Mouse (Mus musculus): ENCODE measurements around the gene Zbtb44.

GRCm38 (mm10) chr9:31012674-31013073, 17.8 kb upstream of the Zbtb44 start:
- TF ChIP-seq KAT2A (conservative IDR thresholded peaks at IDR 0.05; ENCODE audit: low read depth, low read length), result no peak
- TF ChIP-seq POLR2AphosphoS2 (IDR thresholded peaks at IDR 0.05; ENCODE audit: low read length), result no peak
- no peak for TF ChIP-seq POLR2A (IDR thresholded peaks at IDR 0.05; ENCODE audit: control insufficient read depth in 1 of 2, insufficient read depth in 1 of 2, low read depth in 1 of 2, low read length in 2 of 2, poor library complexity in 1 of 2)
- TF ChIP-seq CTCF (IDR thresholded peaks at IDR 0.05 in 2 of 3, conservative IDR thresholded peaks at IDR 0.05 in 1 of 3; ENCODE audit: control insufficient read depth in 1 of 3, insufficient read depth in 1 of 3, low read depth in 2 of 3, low read length in 3 of 3, poor library complexity in 1 of 3, severe bottlenecking in 1 of 3), result no peak
- no peak for TF ChIP-seq EP300 (IDR thresholded peaks at IDR 0.05; ENCODE audit: low read depth in 1 of 2, low read length in 2 of 2)
- TF ChIP-seq MAFK (IDR thresholded peaks at IDR 0.05; ENCODE audit: borderline replicate concordance, low read depth, low read length), result no peak
- TF ChIP-seq E2F4 (IDR thresholded peaks at IDR 0.05; ENCODE audit: borderline replicate concordance, low read depth, low read length), result no peak
- TF ChIP-seq ZMIZ1 (IDR thresholded peaks at IDR 0.05; ENCODE audit: low read depth, low read length), result no peak
- TF ChIP-seq ZC3H11A (IDR thresholded peaks at IDR 0.05; ENCODE audit: low read depth, low read length), result no peak
- no peak for TF ChIP-seq RAD21 (IDR thresholded peaks at IDR 0.05; ENCODE audit: low read depth, low read length)
- TF ChIP-seq MEF2A (IDR thresholded peaks at IDR 0.05; ENCODE audit: extremely low read depth, insufficient replicate concordance, low read depth, low read length, poor library complexity, severe bottlenecking), result no peak
- no peak for TF ChIP-seq GABPA (IDR thresholded peaks at IDR 0.05; ENCODE audit: low read depth, low read length)
- TF ChIP-seq CHD2 (IDR thresholded peaks at IDR 0.05; ENCODE audit: low read length), result no peak
- no peak for TF ChIP-seq HCFC1 (IDR thresholded peaks at IDR 0.05; ENCODE audit: low read depth, low read length)
